Mouse (Mus musculus): ENCODE results near the gene Capza1.

GRCm38 (mm10) chr3:104865341-104865788, 1.1 kb upstream of the Capza1 start:
- TF ChIP-seq POLR2A (IDR thresholded peaks at IDR 0.05; ENCODE audit: control insufficient read depth, extremely low read depth, insufficient read depth, low read length, poor library complexity) (no peak), CTCF (IDR thresholded peaks at IDR 0.05; ENCODE audit: borderline replicate concordance, control insufficient read depth, extremely low read depth, insufficient read depth, low read length, poor library complexity) (no peak)
